Mouse (Mus musculus): ENCODE measurements at regions not wholly inside any gene's neighbourhood (a gene's known extent, or its start where the extent isn't known, plus 50 kb on each side); places are given as distances from the start of the nearest gene placed in this dataset.
"Not testable (repeated sequence)": the region's sequence is repeated elsewhere in the genome, so short reads cannot be mapped to it uniquely, and the experiment has no call there.

DNA sequence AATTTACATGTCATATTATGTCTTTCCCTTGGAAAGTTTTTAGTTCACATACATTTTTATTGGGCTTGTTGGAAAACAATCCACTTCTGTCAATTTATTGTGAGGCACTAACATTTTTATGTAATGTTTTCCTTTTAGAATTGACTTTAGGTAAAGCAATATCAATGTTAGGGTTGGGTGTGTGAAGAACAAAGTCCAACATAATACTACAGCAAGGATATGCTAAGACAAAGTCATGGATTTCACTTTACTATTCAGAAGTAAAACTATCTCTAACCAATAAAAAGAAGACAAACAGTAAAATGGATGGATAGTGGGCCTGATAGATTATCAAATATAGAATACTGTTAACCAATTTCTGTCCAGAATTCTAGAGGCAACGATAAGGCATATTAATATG lies 208.4 kb downstream of the Amd2 start:
- DNase-seq, result no peak

DNA sequence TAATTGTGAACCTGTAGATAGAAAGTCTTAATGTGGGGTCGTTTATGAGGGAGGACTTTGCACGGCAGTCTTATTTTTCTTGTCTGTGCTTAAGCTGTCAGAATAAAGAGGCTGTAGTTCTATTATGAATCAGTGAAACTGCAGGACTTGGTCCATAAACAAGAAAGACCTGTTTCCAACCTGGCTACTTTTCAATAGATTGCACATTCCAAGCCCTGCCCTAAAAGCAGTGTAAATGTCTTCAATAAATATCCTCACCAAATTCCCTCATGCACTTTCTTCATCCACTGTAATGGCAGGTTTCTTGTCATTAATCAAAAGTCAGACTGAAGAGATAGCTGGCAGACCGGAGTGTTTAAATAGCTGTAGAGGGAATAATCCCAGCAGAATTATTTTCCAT lies 209.1 kb downstream of the Amd2 start:
- DNase-seq, result no peak

DNA sequence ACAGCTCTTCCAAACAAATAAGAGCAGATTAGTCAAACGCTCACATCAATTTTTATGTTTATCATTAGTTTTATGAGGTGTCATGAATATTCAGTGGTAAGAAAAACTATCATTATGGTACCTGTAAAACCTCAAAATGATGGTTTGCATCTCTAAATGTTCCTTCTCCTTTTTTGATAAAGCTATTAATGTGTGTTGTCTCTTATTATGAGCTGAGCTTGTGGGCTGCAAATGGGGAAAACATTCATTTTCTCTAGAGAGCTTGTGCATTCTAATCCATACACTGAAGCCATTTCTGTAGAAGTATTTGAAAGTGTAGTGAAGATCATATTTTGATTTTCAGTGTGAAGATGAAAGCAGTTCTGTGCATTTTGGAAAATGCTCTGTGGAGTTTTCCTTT lies 209.6 kb downstream of the Amd2 start:
- no peak for DNase-seq

DNA sequence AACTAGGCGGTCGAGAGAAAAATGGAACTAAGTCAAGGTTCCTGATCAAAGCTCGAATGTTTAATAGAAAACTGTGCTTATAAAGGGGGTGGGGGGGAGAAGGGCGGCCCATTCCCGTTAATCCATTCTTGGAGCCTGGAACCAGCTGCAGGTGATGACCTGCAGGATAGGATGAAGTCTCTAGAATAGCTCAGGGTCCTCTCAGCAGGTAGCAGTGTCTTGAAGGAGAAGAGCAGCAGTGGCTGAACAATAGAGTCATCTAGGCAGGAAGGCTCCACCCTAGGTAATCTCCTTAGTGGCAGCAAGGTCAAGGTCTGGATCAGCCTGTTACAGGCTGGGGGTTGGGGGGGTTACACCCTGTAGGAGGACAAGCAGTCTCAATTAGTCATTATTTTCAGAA lies 232.9 kb downstream of the Amd2 start:
- DNase-seq, result not testable (repeated sequence)

DNA sequence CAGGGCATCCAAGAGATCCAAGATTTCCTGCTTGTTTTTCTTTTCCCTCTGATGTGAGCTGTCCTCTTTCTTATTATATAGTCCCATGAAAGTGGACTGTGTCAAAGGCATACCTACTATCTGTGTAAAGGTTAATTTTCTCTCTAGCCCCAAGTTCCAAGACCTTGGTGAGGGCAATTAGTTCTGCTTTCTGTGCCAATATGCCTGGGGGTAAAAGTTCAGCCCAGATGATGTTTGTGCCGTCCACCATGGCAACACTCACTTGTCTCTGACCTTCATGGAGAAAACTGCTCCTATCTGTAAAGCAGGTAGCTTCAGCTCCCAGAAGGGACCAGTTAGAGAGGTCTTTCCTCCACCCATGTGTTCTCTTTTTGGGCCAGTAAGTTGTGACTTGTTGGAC lies 265.2 kb downstream of the Amd2 start:
- DNase-seq, result peak; percentile 69

DNA sequence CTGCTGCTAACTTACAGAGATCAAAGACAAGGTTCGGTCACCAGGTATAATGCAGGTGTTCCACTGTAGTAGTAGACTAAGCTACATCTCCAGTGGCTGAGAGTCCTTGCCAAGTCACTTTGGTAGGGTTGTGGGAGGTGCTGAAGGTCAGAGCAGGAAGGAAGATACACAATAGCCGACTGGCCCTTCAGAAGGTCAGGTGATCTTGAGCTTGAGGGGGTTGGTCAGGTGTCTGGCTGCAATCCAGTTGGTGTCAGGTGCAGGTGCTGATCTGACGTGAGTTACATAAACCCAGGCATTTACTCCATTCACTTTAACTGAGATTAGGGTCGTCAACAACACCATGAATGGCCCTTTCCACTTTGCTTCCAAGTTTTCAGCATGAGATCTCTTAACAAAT lies 266.8 kb downstream of the Amd2 start:
- peak; percentile 78 for DNase-seq

DNA sequence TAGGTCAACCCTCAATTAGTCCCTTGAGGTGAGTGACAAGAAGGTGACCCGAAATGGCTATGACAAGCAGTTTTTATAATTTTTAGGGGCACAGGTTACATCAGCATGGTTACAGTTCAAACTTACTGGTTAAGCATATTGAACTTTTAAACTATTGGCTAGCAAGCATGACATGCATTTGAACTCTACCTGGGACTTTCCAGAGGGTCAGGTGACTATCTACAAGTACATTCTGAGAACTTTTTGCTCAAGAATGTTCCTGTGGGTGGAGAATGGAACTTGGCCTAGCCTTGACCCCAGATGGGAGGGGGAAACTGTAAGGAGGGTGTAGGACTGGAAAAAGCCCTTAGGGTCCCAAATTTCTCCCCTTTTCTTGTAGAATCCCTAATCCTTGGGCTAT lies 267.8 kb downstream of the Amd2 start:
- DNase-seq, result peak; percentile 72

Measured in kidney, adult 9 months (tissue).